Mouse (Mus musculus): ENCODE data around the gene Tdrd7.

DNA sequence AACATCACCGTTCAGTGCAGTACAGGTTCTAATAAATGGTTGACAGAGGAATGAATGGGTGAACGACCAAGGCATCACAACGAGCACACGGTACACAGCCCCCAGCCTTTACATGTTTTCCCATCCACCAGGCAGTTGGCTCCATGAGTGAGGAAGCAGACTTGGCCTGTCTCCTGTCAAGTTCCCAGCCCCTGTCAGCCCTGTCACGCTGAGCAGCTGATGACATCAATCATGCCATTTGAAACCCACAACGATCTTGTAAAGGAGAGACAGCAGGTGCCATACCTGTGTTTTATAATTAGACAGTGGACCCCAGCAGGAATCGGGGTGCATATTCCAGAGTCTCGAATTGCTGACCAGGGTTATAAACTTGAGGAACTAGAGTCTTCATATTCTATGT, 78.2 kb downstream of the Tdrd7 start:
- TF ChIP-seq POLR2A (IDR thresholded peaks at IDR 0.05; ENCODE audit: extremely low read depth, insufficient read depth, low read length), result no peak
- TF ChIP-seq CTCF (IDR thresholded peaks at IDR 0.05; ENCODE audit: extremely low read depth, insufficient read depth, low read length), result no peak

Measured in cortical plate, adult 2 months (tissue).